8 mouse cellular contexts compared by ENCODE assay signal in the genomic region with DNA sequence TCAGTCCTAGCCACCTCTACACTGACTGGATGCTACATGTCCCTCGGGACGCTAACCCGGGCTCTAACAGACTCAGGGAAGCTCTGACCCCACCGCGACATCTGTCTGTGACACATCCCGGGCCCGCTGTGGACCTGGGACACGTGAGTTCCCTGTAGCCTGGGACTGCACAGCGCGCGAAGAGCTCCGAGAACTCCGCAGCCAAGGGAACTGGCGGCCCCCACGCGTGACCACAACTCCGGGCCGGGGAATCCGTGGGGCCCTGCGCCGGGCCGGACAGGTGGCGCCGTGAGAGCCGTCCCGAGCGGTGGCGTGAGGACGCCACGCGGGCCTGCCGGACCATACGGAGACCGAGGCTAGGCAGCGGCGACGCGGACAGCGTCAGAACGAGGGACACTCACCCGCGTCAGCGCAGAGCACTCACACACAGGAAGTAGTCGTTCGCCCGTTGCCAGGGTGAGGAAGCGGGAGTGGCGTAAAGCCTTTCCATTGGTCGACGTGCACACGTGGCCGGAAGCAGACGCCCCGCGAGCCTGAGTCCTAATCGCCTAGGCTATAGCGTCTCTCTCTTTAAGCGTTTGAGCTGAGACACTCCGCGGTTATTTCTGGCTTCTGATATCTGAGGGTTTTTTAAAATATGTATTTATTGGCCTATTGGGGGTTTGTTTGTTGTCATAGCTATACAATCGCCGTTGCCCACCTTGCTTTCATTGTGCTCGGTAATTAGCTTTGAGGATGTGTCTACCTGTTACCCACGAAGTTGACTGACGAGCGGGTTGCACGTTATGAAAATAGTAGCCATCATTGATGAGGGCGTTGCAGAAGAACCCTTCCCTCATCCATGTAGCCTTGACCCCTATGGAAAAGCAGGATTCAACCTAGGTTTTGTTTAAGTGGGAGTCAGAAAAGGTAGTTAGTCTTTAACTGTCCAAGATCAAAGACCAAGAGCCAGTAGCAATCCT. TPM values are rescaled to one million over a fixed set of nuclear protein-coding genes. Genes with fewer than 3 reads are reported as not detected.
A peak's percentile ranks its signal among the peaks of the same experiment; 100 is the strongest.
DNase-seq lines count a peak whose midpoint lies in the region; ATAC-seq lines count a peak whose summit lies in the region.

TSS of gene Tasp1 (minus strand) at position 453 of the 962 bp plus-strand sequence.

- intact Hi-C loops in gastrocnemius, postnatal 14 days (cut with DNase I; ENCODE audit: low total_unique reads): no loop called here
- intact Hi-C loops in left cerebral cortex, postnatal 10 days (cut with DNase I): no loop called here

- DNase-seq in adrenal gland, adult (ENCODE audit: inconsistent age in 2 of 2, low spot score in 1 of 2): peak; percentile 95 to 97
- peak; percentile 97 for DNase-seq in embryo, embryonic 10.5 days (ENCODE audit: low spot score)
- peak; percentile 93 for DNase-seq in gastrocnemius, postnatal 14 days
- DNase-seq in left cerebral cortex, postnatal 10 days (ENCODE audit: extremely low spot score in 1 of 2, low spot score in 2 of 2): peak; percentile 96
- DNase-seq in right cerebral cortex, postnatal 25 days: peak; percentile 95
- DNase-seq in urinary bladder, postnatal 4 days (ENCODE audit: low spot score in 2 of 2): peak; percentile 87 to 91

- peak; percentile 100 for ATAC-seq in inflammation-experienced regulatory T-cells, adult 6 months
- peak; percentile 100 for ATAC-seq in megakaryocyte-erythroid progenitor cell, adult 5-6 weeks (replicated peaks; ENCODE audit: low FRiP score, low TSS enrichment, poor library complexity, severe bottlenecking)

RNA-seq across cellular contexts. Expression of gene Tasp1, which starts in this region (rescaled TPM):
- total RNA-seq in gastrocnemius, postnatal 14 days (2021): 1 to 10 TPM; 4.5 to 4.7 TPM
- 100 to 1,000 TPM in 2 of 3 experiments, 10 to 100 TPM in 1; 59.4 to 132 (median 114) TPM for polyA plus RNA-seq in inflammation-experienced regulatory T-cells, adult 6 months (2017; shearing (Covaris generic))
- 10 to 100 TPM; 34.7 to 36.5 TPM for total RNA-seq in left cerebral cortex, postnatal 10 days (2021)
- total RNA-seq in megakaryocyte-erythroid progenitor cell, adult 5-6 weeks (2014; fragmentation: Nextera tagmentation): 15.2 and 29.6 TPM in 2 replicates
- total RNA-seq in megakaryocyte-erythroid progenitor cell, adult 5-6 weeks (2017): 17.9 and 21.4 TPM in 2 replicates

Comparison
In these comparisons a context has a peak if more than half of its experiments do, and no peak if none do; other contexts are left out.
1. Peak in every context shown above with its lines: DNase-seq and ATAC-seq.